Mouse (Mus musculus): ENCODE data around the gene Sap30.

Sap30 gene

GRCm38 (mm10) chr8:57432802-57433201 is 54.9 kb downstream of the Sap30 start:
- no peak for DNase-seq
